Mouse (Mus musculus): Measurements from ENCODE around the gene 1700029F12Rik.

GRCm38 (mm10) chr13:97073497-97073896 is 39.3 kb upstream of the 1700029F12Rik start:
- TF ChIP-seq CTCF (IDR thresholded peaks at IDR 0.05; ENCODE audit: extremely low read depth, insufficient read depth, insufficient read length, insufficient replicate concordance) (no peak), POLR2A (IDR thresholded peaks at IDR 0.05; ENCODE audit: low read depth, low read length) (no peak)

Measured in spleen, adult 2 months (tissue).